Mouse (Mus musculus) intestine, embryonic 14.5 days (tissue): Measurements from ENCODE around the gene Gen1. TPM values are rescaled to one million over a fixed set of nuclear protein-coding genes. Genes with fewer than 3 reads are reported as not detected.

Experiments used
- ATAC-seq: fragments of 200-750 bp; cut with Nextera tagmentation; replicated peaks from 2 replicates; pipeline ENCODE4 v1.8.0; 2017; ENCODE audit warnings: low read depth, moderate number of reproducible peaks, moderate TSS enrichment, moderate library complexity; ENCODE audit not compliant: low FRiP score, low TSS enrichment
- DNase-seq: peaks from one replicate; pipeline ENCODE4 v3.0.0-alpha.2; 2018; ENCODE audit warnings: low spot score
- H3K27ac ChIP-seq: fragments of 300-500 bp; sonication (generic); 2 replicates; pipeline ENCODE4 v1.5.1; 2014; ENCODE audit warnings: low read depth, mild to moderate bottlenecking, control low read depth
- H3K27me3 ChIP-seq: fragments of 300-500 bp; sonication (generic); replicated peaks from 2 replicates; pipeline ENCODE4 v1.6.1; 2014; ENCODE audit warnings: low read length, control low read depth; ENCODE audit not compliant: control insufficient read depth, insufficient read depth
- H3K36me3 ChIP-seq: fragments of 300-500 bp; sonication (generic); 2 replicates; pipeline ENCODE4 v1.6.1; 2014; ENCODE audit warnings: low read length, control low read depth; ENCODE audit not compliant: control insufficient read depth, insufficient read depth
- H3K4me1 ChIP-seq: fragments of 300-500 bp; sonication (generic); replicated peaks from 2 replicates; pipeline ENCODE4 v1.6.1; 2014; ENCODE audit warnings: low read length, control low read depth, mixed read lengths; ENCODE audit not compliant: control insufficient read depth, insufficient read depth
- H3K4me2 ChIP-seq: fragments of 300-500 bp; sonication (generic); 2 replicates; pipeline ENCODE4 v1.6.1; 2014; ENCODE audit warnings: low read length
- H3K4me3 ChIP-seq: fragments of 300-500 bp; sonication (generic); 2 replicates; pipeline ENCODE4 v1.5.1; 2014; ENCODE audit warnings: low read depth, low read length, control low read depth, mixed read lengths
- H3K9ac ChIP-seq: fragments of 300-500 bp; sonication (generic); 2 replicates; pipeline ENCODE4 v1.6.1; 2014; ENCODE audit warnings: mild to moderate bottlenecking, low read length
- H3K9me3 ChIP-seq: fragments of 300-500 bp; sonication (generic); 2 replicates; pipeline ENCODE4 v1.6.1; 2016; ENCODE audit warnings: low read length, control low read depth; ENCODE audit not compliant: control insufficient read depth
- WGBS: fragments of 180-500 bp; shearing (Covaris S2); extraction: QIAGEN DNeasy Blood & Tissue Kit; methylation state at CpG from one replicate; pipeline ENCODE4 v1.1.7; 2014; 5-methylcytosine and 5-hydroxymethylcytosine counted together
- polyA plus RNA-seq: library from polyadenylated mRNA; unstranded; fragments of >200 nt; fragmentation: Nextera tagmentation; extraction: Ambion mirVana; gene quantifications from 2 replicates; pipeline ENCODE4 v1.2.1, GENCODE M21; 2014

Gene Gen1
- polyA plus RNA-seq, 1 experiment from 2014 or later = 9.1 TPM

- 0 out of 2 replicates have a peak, but pooled peaks have one; percentile 47 for ATAC-seq
Measured at GRCm38 (mm10) chr12:11203694-11204665, 61.6 kb downstream of the Gen1 start.

DNA sequence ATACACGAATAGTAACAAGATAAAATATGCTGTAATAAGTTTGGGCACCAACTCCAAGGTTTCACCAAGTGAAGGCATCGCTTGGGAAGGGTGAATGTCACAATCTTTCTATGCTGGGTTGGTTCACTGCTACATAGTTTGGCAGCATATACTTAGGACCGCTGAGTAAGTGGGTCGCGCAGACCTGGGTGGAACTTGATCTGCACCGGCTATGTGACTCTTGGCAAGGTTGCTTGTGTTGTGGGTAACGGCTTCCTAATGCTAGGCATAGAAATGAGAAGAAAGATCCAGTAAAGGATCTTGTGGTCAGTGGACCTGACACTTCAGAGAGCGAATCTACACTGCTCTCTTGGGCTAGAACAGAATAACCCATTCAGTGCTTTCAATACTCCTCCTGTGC lies 63.1 kb downstream of the Gen1 start:
- Histone ChIP-seq H3K4me1 (no peaks in the 10 kb centered on the region; the same call in 1 of the 2 replicates), H3K36me3 (no peaks in the 10 kb centered on the region), H3K27me3 (no peaks in the 10 kb centered on the region), H3K4me2 (no peak overlapping the region), H3K9me3 (no peaks in the 10 kb centered on the region), H3K9ac (no peak overlapping the region), H3K4me3 (no peak overlapping the region), H3K27ac (no peak overlapping the region)
- 87% methylated on average over 8 of the region's 8 CpGs for WGBS
- no peak for ATAC-seq
- no peak for DNase-seq

More at GRCm38 (mm10) chr12:11203694-11204665, 61.6 kb downstream of the Gen1 start:
- Histone ChIP-seq H3K27me3 (no peaks in the 10 kb centered on the region), H3K4me2 (peak overlapping the region; percentile 14; the same call in 1 of the 2 replicates), H3K9me3 (no peaks in the 10 kb centered on the region), H3K36me3 (no peaks in the 10 kb centered on the region), H3K4me3 (no peak overlapping the region), H3K27ac (peak overlapping the region; percentile 60), H3K9ac (no peak overlapping the region), H3K4me1 (no peaks in the 10 kb centered on the region; the same call in 1 of the 2 replicates)
- 59% methylated on average over 18 of the region's 18 CpGs for WGBS
- peak; percentile 57 for DNase-seq

- no peak for ATAC-seq
- Histone ChIP-seq H3K36me3 (no peaks in the 10 kb centered on the region), H3K9me3 (no peaks in the 10 kb centered on the region), H3K4me2 (no peak overlapping the region), H3K27me3 (no peaks in the 10 kb centered on the region), H3K9ac (no peak overlapping the region), H3K4me3 (no peak overlapping the region), H3K27ac (no peak overlapping the region), H3K4me1 (no peaks in the 10 kb centered on the region; the same call in 1 of the 2 replicates)
- no peak for DNase-seq
- WGBS = 93% methylated on average over 12 of the region's 12 CpGs
Measured at GRCm38 (mm10) chr12:11200711-11201110, 64.9 kb downstream of the Gen1 start.

- ATAC-seq = no peak
- Histone ChIP-seq H3K4me1 (no peaks in the 10 kb centered on the region), H3K4me3 (no peak overlapping the region), H3K4me2 (no peak overlapping the region), H3K27me3 (no peaks in the 10 kb centered on the region), H3K36me3 (no peaks in the 10 kb centered on the region), H3K9me3 (no peaks in the 10 kb centered on the region), H3K27ac (no peak overlapping the region), H3K9ac (no peak overlapping the region)
- WGBS = 46% methylated on average over 2 of the region's 2 CpGs
- no peak for DNase-seq
Measured at GRCm38 (mm10) chr12:11198551-11198950, 67.0 kb downstream of the Gen1 start.

GRCm38 (mm10) chr12:11198026-11198425 lies 67.6 kb downstream of the Gen1 start:
- 50% methylated on average over 4 of the region's 4 CpGs for WGBS
- no peak overlapping the region for H3K4me2 ChIP-seq
- no peaks in the 10 kb centered on the region for H3K36me3 ChIP-seq
- no peak overlapping the region for H3K27ac ChIP-seq
- no peak for ATAC-seq
- H3K9me3 ChIP-seq = no peaks in the 10 kb centered on the region
- H3K9ac ChIP-seq = no peak overlapping the region
- H3K4me1 ChIP-seq = no peaks in the 10 kb centered on the region
- H3K4me3 ChIP-seq = no peak overlapping the region
- H3K27me3 ChIP-seq = no peaks in the 10 kb centered on the region
- no peak for DNase-seq

- no peak for ATAC-seq
- Histone ChIP-seq H3K27me3 (no peaks in the 10 kb centered on the region), H3K27ac (no peak overlapping the region), H3K36me3 (no peaks in the 10 kb centered on the region), H3K4me3 (no peak overlapping the region), H3K9ac (no peak overlapping the region), H3K9me3 (no peaks in the 10 kb centered on the region), H3K4me2 (no peak overlapping the region), H3K4me1 (no peaks in the 10 kb centered on the region)
- DNase-seq = no peak
- 51% methylated on average over 5 of the region's 5 CpGs for WGBS
Measured at GRCm38 (mm10) chr12:11196830-11197229, 68.8 kb downstream of the Gen1 start.

- Histone ChIP-seq H3K36me3 (no peaks in the 10 kb centered on the region), H3K9me3 (no peaks in the 10 kb centered on the region), H3K27ac (no peak overlapping the region), H3K4me3 (no peak overlapping the region), H3K4me1 (no peaks in the 10 kb centered on the region), H3K4me2 (peak overlapping the region; percentile 18), H3K27me3 (no peaks in the 10 kb centered on the region), H3K9ac (no peak overlapping the region)
- WGBS = 6% methylated on average over 18 of the region's 19 CpGs
- ATAC-seq (peak; percentile 47; the same call in 1 of the 2 replicates), DNase-seq (peak; percentile 93)
Measured at GRCm38 (mm10) chr12:11196142-11196597, 69.4 kb downstream of the Gen1 start.

DNA sequence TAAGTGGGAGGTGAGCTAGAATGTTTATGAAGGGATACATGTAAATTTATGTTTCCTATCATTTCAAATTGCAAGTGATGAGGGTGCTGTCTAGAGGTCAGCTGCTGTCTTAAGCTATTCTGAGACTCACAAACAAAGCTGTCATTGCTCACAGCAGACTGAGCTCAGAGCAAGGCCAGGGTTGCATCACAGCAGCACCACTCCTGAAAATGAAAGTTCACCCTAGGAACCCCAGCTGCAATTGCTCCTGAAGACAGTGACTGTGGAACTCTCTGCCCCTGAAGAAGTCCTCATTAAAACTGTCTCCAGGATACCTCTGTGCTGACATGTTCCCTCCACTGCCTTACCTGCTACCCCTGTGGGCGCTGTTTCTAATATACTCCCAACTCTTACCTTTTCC lies 70.6 kb downstream of the Gen1 start:
- no peak for ATAC-seq
- Histone ChIP-seq H3K4me3 (no peak overlapping the region), H3K27ac (no peak overlapping the region), H3K4me1 (no peaks in the 10 kb centered on the region), H3K9ac (no peak overlapping the region), H3K9me3 (no peaks in the 10 kb centered on the region), H3K4me2 (no peak overlapping the region), H3K27me3 (no peaks in the 10 kb centered on the region), H3K36me3 (no peaks in the 10 kb centered on the region)
- WGBS = 91% methylated on average over 1 of the region's 1 CpGs
- DNase-seq = no peak
